Mouse (Mus musculus) kidney, embryonic 14.5 days (tissue): Measurements from ENCODE around the gene Rsad2. TPM values are rescaled to one million over a fixed set of nuclear protein-coding genes. Genes with fewer than 3 reads are reported as not detected.
A peak's percentile ranks its signal among the peaks of the same experiment; 100 is the strongest.
"Not testable (repeated sequence)": the region's sequence is repeated elsewhere in the genome, so short reads cannot be mapped to it uniquely, and the experiment has no call there.

Experiments
- ATAC-seq: fragments of 200-750 bp; cut with Nextera tagmentation; 2 replicates; pipeline ENCODE4 v1.8.0; 2017; ENCODE audit warnings: moderate number of reproducible peaks, mild to moderate bottlenecking, moderate TSS enrichment, moderate library complexity; ENCODE audit not compliant: low FRiP score, low TSS enrichment
- H3K27ac ChIP-seq: fragments of 300-500 bp; sonication (generic); 2 replicates; pipeline ENCODE4 v1.5.1; 2014; ENCODE audit warnings: low read depth, mild to moderate bottlenecking, low read length, moderate library complexity, mixed read lengths
- H3K27me3 ChIP-seq: fragments of 300-500 bp; sonication (generic); 2 replicates; pipeline ENCODE4 v1.6.1; 2014; ENCODE audit warnings: mild to moderate bottlenecking, low read length; ENCODE audit not compliant: control insufficient read depth, insufficient read depth
- H3K36me3 ChIP-seq: fragments of 300-500 bp; sonication (generic); 2 replicates; pipeline ENCODE4 v1.6.1; 2014; ENCODE audit warnings: low read length, mixed read lengths; ENCODE audit not compliant: control insufficient read depth, insufficient read depth
- H3K4me1 ChIP-seq: fragments of 300-500 bp; sonication (generic); 2 replicates; pipeline ENCODE4 v1.6.1; 2014; ENCODE audit warnings: low read length, mixed read lengths; ENCODE audit not compliant: control insufficient read depth, insufficient read depth
- H3K4me2 ChIP-seq: fragments of 300-500 bp; sonication (generic); replicated peaks from 2 replicates; pipeline ENCODE4 v1.6.1; 2014; ENCODE audit warnings: low read depth, mild to moderate bottlenecking, low read length
- H3K4me3 ChIP-seq: fragments of 300-500 bp; sonication (generic); 2 replicates; pipeline ENCODE4 v1.5.1; 2014; ENCODE audit warnings: mild to moderate bottlenecking, low read length
- H3K9ac ChIP-seq: fragments of 300-500 bp; sonication (generic); 2 replicates; pipeline ENCODE4 v1.6.1; 2014; ENCODE audit warnings: low read depth, mild to moderate bottlenecking, low read length, moderate library complexity
- H3K9me3 ChIP-seq: fragments of 300-500 bp; sonication (generic); 2 replicates; pipeline ENCODE4 v1.6.1; 2016; ENCODE audit warnings: low read length; ENCODE audit not compliant: control insufficient read depth
- WGBS: fragments of 180-500 bp; shearing (Covaris S2); extraction: QIAGEN DNeasy Blood & Tissue Kit; methylation state at CpG from one replicate; pipeline ENCODE4 v1.1.7; 2014; 5-methylcytosine and 5-hydroxymethylcytosine counted together
- polyA plus RNA-seq: library from polyadenylated mRNA; unstranded; fragments of >200 nt; fragmentation: Nextera tagmentation; extraction: Ambion mirVana; gene quantifications from 2 replicates; pipeline ENCODE4 v1.2.1, GENCODE M21; 2014

Rsad2 gene
- polyA plus RNA-seq, 1 experiment from 2014 or later, result 16.6 TPM

DNA sequence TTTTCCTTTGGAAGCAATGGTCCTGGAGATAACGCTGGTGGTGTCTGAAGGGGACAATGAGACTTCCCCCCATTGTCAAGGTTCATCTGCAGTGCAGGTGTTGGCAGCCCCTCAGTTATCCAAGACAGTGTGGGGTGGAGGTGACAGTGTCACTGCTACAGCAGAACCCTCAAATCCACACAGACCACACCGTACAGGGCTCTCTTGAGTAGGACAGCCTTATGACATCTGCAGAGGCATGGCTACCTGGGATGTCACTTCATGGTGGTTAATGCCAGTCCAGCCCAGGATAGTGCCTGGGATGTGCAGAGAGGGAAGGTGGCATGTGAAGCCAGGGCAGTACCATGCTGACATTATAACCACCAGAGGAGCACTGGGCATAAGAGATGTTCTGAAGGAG, 27.5 kb downstream of the Rsad2 start:
- not testable (repeated sequence) for H3K4me2 ChIP-seq, H3K9me3 ChIP-seq, H3K4me3 ChIP-seq, H3K9ac ChIP-seq, H3K27ac ChIP-seq, H3K36me3 ChIP-seq, H3K4me1 ChIP-seq, ATAC-seq, H3K27me3 ChIP-seq
- 83% methylated on average over 2 of the region's 2 CpGs for WGBS

DNA sequence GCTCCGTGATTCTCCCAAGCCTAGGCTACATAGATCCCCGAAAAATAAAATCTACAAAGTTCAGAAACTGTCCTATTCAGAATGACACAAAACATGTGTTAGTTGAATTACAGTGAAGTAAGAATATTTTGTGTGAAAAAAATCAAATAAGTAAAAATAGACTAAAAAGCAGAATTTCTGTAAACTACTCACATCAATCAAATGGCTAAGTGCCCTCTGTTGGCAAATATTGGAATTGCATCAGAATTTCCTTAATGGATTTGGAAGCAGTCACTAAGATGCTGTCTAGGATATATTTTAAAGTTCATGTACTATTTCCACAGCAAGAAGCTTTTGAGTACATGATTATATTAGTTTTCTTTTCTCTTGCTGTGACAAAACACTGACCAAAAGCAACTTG, 31.4 kb downstream of the Rsad2 start:
- 93% methylated on average over 2 of the region's 2 CpGs for WGBS
- no peak overlapping the region for H3K9ac ChIP-seq
- H3K4me3 ChIP-seq, result no peak overlapping the region
- H3K27me3 ChIP-seq, result no peaks in the 10 kb centered on the region
- no peaks in the 10 kb centered on the region for H3K9me3 ChIP-seq
- no peaks in the 10 kb centered on the region for H3K36me3 ChIP-seq
- H3K4me2 ChIP-seq, result no peak overlapping the region
- no peak for ATAC-seq
- no peaks in the 10 kb centered on the region for H3K4me1 ChIP-seq
- H3K27ac ChIP-seq, result no peak overlapping the region

GRCm38 (mm10) chr12:26418322-26418721, 37.9 kb downstream of the Rsad2 start:
- H3K4me1 ChIP-seq, result peaks cover 2% of the 10 kb centered on the region; the same call in 1 of the 2 replicates
- 76% methylated on average over 4 of the region's 4 CpGs for WGBS
- no peaks in the 10 kb centered on the region for H3K27me3 ChIP-seq
- no peak overlapping the region for H3K27ac ChIP-seq
- ATAC-seq, result no peak
- no peaks in the 10 kb centered on the region for H3K9me3 ChIP-seq
- H3K36me3 ChIP-seq, result no peaks in the 10 kb centered on the region
- no peak overlapping the region for H3K4me2 ChIP-seq
- H3K4me3 ChIP-seq, result no peak overlapping the region
- H3K9ac ChIP-seq, result no peak overlapping the region

DNA sequence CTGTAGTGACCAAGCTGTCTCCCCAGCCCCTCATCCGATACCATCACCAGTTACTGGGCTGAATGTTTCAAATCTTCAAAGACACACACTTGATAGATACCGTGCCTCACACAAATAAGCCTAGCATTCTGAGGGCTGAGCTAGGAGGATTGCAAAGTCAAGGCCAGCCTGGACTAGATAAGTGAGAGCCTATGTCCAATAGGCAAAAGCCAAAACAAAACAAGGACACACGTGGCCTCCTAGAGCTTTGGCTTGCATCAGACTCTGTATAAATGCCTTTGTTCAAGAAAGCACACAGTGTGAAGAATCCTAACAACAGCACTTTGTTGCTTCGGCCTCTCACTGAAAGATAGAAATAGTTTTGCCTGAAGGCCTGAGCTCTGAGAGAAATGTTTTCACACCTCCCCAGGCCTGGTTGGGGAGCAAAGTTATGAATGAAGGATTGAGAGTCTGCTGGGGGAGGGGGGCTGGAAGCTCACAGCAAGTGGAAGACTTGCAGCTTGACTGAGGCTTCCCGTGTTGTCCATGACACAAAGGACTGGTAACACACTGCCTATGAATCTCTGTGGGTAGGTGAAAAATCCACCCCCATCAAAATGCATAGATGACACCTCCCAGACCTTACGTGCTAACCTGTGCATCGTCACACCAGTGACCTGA, 39.5 kb downstream of the Rsad2 start:
- Histone ChIP-seq H3K4me1 (peaks cover 16% of the 10 kb centered on the region), H3K9ac (no peak overlapping the region), H3K9me3 (no peaks in the 10 kb centered on the region), H3K4me3 (no peak overlapping the region), H3K27me3 (no peaks in the 10 kb centered on the region), H3K27ac (no peak overlapping the region), H3K4me2 (no peak overlapping the region), H3K36me3 (no peaks in the 10 kb centered on the region)
- ATAC-seq, result no peak
- 86% methylated on average over 7 of the region's 7 CpGs for WGBS

GRCm38 (mm10) chr12:26415104-26415771, 41.0 kb downstream of the Rsad2 start, which contains the start of gene Rnf144a:
Rnf144a (minus strand) TSS chr12:26415254.
- Histone ChIP-seq H3K27ac (peak within 1 kb of the TSS; percentile 67; the same call in 1 of the 2 replicates), H3K4me2 (peak within 1 kb of the TSS; percentile 76), H3K4me1 (peaks cover 17% of the 10 kb centered on the region), H3K27me3 (no peaks in the 10 kb centered on the region), H3K4me3 (peak within 1 kb of the TSS; percentile 94), H3K9ac (peak within 1 kb of the TSS; percentile 97), H3K36me3 (no peaks in the 10 kb centered on the region), H3K9me3 (no peaks in the 10 kb centered on the region)
- under 1% methylated on average over 45 of the region's 45 CpGs for WGBS
- peak; percentile 92 for ATAC-seq

GRCm38 (mm10) chr12:26414451-26415103, 41.7 kb downstream of the Rsad2 start:
- peak; percentile 69 for ATAC-seq
- under 1% methylated on average over 62 of the region's 64 CpGs for WGBS
- no peaks in the 10 kb centered on the region for H3K27me3 ChIP-seq
- peak overlapping the region; percentile 76 for H3K4me2 ChIP-seq
- H3K4me3 ChIP-seq, result peak overlapping the region; percentile 94
- no peaks in the 10 kb centered on the region for H3K36me3 ChIP-seq
- H3K27ac ChIP-seq, result peak overlapping the region; percentile 67; the same call in 1 of the 2 replicates
- peak overlapping the region; percentile 97 for H3K9ac ChIP-seq
- H3K4me1 ChIP-seq, result peaks cover 17% of the 10 kb centered on the region
- H3K9me3 ChIP-seq, result no peaks in the 10 kb centered on the region

GRCm38 (mm10) chr12:26413961-26414411, 42.3 kb downstream of the Rsad2 start:
- Histone ChIP-seq H3K9ac (peak overlapping the region; percentile 97), H3K36me3 (0 out of 2 replicates have a peak, but pooled peaks cover under 1% of the 10 kb centered on the region), H3K27ac (no peak overlapping the region; the same call in 1 of the 2 replicates), H3K4me2 (peak overlapping the region; percentile 76), H3K4me3 (peak overlapping the region; percentile 94), H3K4me1 (peaks cover 17% of the 10 kb centered on the region), H3K27me3 (no peaks in the 10 kb centered on the region), H3K9me3 (no peaks in the 10 kb centered on the region)
- peak; percentile 11 for ATAC-seq
- WGBS, result 4% methylated on average over 8 of the region's 8 CpGs

DNA sequence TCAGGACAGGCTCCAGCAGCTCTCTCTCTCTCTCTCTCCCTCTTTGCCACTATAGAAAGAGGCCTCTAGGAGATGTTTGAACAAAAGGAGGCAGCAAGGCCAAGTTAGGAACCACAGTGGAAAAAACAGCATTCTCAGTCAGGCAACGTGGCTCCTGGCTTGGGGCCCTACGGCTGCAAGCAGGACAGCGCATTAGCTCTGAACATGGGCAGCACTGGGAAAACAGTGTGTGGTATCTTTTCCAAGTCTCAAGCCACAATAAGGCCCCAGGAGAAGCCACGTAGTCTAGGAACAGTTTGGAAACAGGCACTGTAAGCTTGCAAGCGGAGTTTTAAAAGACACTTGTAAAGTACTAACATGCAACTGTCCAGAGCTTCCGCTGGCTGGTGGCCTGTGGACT, 43.5 kb downstream of the Rsad2 start:
- Histone ChIP-seq H3K4me2 (peak overlapping the region; percentile 76), H3K4me3 (peak overlapping the region; percentile 6; the same call in 1 of the 2 replicates), H3K9ac (peak overlapping the region; percentile 37; the same call in 1 of the 2 replicates), H3K36me3 (0 out of 2 replicates have a peak, but pooled peaks cover 7% of the 10 kb centered on the region), H3K9me3 (no peaks in the 10 kb centered on the region), H3K4me1 (peaks cover 17% of the 10 kb centered on the region), H3K27ac (no peak overlapping the region), H3K27me3 (no peaks in the 10 kb centered on the region)
- no peak for ATAC-seq
- WGBS, result 80% methylated on average over 6 of the region's 6 CpGs
